Mouse (Mus musculus): ENCODE measurements at regions not wholly inside any gene's neighbourhood (a gene's known extent, or its start where the extent isn't known, plus 50 kb on each side); places are given as distances from the start of the nearest gene placed in this dataset.

DNA sequence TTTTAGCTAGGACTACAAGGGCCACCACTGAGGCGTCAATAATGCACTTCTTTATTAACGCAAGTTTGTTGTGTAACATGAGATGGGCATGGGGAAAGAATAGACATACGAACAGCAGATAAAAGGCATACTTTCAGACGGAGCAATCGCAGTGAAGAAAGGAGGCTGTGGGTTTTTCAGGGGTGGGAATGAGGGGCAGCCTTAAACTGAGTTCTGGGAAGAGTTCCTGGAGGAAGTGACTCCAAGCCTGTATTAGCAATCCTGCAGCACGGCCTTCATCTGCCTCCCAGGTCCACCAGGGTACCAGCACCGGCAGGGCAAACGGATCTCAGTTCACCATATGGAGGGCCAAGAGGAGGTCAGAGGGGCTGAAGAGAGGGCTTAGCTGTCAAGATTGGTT, 94.6 kb downstream of the Stk35 start:
- ATAC-seq (ENCODE audit: insufficient read depth) (no peak), DNase-seq (ENCODE audit: low read depth in 3 of 3, low spot score in 3 of 3) (no peak)
- Histone ChIP-seq H3K27ac (no peak overlapping the region), H3K4me1 (replicated peaks; ENCODE audit: control insufficient read depth in 2 of 2, insufficient read depth in 2 of 2, low read length in 1 of 2) (no peaks in the 10 kb centered on the region), H3K36me3 (replicated peaks; ENCODE audit: control insufficient read depth, insufficient read depth, low read depth) (no peaks in the 10 kb centered on the region), H3K27me3 (ENCODE audit: control insufficient read depth, insufficient read depth, low read length) (no peaks in the 10 kb centered on the region), H3K4me3 (ENCODE audit: insufficient read depth in 1 of 2, low read depth in 2 of 2, low read length in 2 of 2) (no peak overlapping the region), H3K4me2 (ENCODE audit: low read depth) (no peak overlapping the region), H3K9ac (replicated peaks) (no peak overlapping the region), H3K9me3 (ENCODE audit: control insufficient read depth, low read length) (no peaks in the 10 kb centered on the region)
- 44% methylated on average over 8 of the region's 8 CpGs for WGBS (ENCODE audit: insufficient replicate concordance)
- TF ChIP-seq EP300 (IDR thresholded peaks at IDR 0.05; ENCODE audit: low read depth) (no peak), CTCF (IDR thresholded peaks at IDR 0.05; ENCODE audit: low read depth) (no peak)

GRCm38 (mm10) chr2:129895369-129895768, 95.1 kb downstream of the Stk35 start:
- WGBS (ENCODE audit: insufficient replicate concordance): 26% methylated on average over 6 of the region's 6 CpGs
- Histone ChIP-seq H3K4me1 (replicated peaks; ENCODE audit: control insufficient read depth in 2 of 2, insufficient read depth in 2 of 2, low read length in 1 of 2) (no peaks in the 10 kb centered on the region), H3K9ac (replicated peaks) (no peak overlapping the region), H3K36me3 (replicated peaks; ENCODE audit: control insufficient read depth, insufficient read depth, low read depth) (no peaks in the 10 kb centered on the region), H3K4me2 (ENCODE audit: low read depth) (no peak overlapping the region), H3K27me3 (ENCODE audit: control insufficient read depth, insufficient read depth, low read length) (no peaks in the 10 kb centered on the region), H3K27ac (no peak overlapping the region), H3K4me3 (ENCODE audit: insufficient read depth in 1 of 2, low read depth in 2 of 2, low read length in 2 of 2) (no peak overlapping the region), H3K9me3 (ENCODE audit: control insufficient read depth, low read length) (no peaks in the 10 kb centered on the region)
- TF ChIP-seq CTCF (IDR thresholded peaks at IDR 0.05; ENCODE audit: low read depth): no peak
- no peak for TF ChIP-seq EP300 (IDR thresholded peaks at IDR 0.05; ENCODE audit: low read depth)
- no peak for ATAC-seq (ENCODE audit: insufficient read depth)
- no peak for DNase-seq (ENCODE audit: low read depth in 3 of 3, low spot score in 3 of 3)

DNA sequence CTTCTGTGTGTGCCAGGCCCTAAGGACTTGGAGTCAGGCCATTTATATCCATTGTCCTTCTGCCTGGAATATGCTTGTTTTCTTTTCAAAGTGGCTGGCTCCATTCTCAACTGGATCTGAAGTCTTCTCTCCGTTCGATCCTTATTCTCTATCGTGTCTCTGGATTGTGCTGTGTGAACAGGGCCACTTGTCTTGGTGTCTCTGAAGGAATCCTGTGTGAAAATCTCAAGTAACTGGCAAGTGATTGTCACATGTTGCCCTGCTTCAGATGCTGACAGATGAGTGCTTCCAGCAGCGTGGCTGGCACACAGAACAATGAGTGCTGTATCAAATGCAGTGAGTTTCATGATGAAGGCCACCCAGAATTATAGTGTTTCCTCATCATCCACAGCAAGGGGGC, 96.4 kb downstream of the Stk35 start:
- ATAC-seq (ENCODE audit: insufficient read depth) (no peak), DNase-seq (ENCODE audit: low read depth in 3 of 3, low spot score in 3 of 3) (no peak)
- H3K4me1 ChIP-seq (replicated peaks; ENCODE audit: control insufficient read depth in 2 of 2, insufficient read depth in 2 of 2, low read length in 1 of 2): no peaks in the 10 kb centered on the region
- H3K27ac ChIP-seq: no peak overlapping the region
- no peak overlapping the region for H3K9ac ChIP-seq (replicated peaks)
- no peak for TF ChIP-seq EP300 (IDR thresholded peaks at IDR 0.05; ENCODE audit: low read depth)
- no peak for TF ChIP-seq CTCF (IDR thresholded peaks at IDR 0.05; ENCODE audit: low read depth)
- H3K9me3 ChIP-seq (ENCODE audit: control insufficient read depth, low read length): no peaks in the 10 kb centered on the region
- no peaks in the 10 kb centered on the region for H3K36me3 ChIP-seq (replicated peaks; ENCODE audit: control insufficient read depth, insufficient read depth, low read depth)
- no peak overlapping the region for H3K4me3 ChIP-seq (ENCODE audit: insufficient read depth in 1 of 2, low read depth in 2 of 2, low read length in 2 of 2)
- no peaks in the 10 kb centered on the region for H3K27me3 ChIP-seq (ENCODE audit: control insufficient read depth, insufficient read depth, low read length)
- no peak overlapping the region for H3K4me2 ChIP-seq (ENCODE audit: low read depth)
- WGBS (ENCODE audit: insufficient replicate concordance): 55% methylated on average over 4 of the region's 4 CpGs

DNA sequence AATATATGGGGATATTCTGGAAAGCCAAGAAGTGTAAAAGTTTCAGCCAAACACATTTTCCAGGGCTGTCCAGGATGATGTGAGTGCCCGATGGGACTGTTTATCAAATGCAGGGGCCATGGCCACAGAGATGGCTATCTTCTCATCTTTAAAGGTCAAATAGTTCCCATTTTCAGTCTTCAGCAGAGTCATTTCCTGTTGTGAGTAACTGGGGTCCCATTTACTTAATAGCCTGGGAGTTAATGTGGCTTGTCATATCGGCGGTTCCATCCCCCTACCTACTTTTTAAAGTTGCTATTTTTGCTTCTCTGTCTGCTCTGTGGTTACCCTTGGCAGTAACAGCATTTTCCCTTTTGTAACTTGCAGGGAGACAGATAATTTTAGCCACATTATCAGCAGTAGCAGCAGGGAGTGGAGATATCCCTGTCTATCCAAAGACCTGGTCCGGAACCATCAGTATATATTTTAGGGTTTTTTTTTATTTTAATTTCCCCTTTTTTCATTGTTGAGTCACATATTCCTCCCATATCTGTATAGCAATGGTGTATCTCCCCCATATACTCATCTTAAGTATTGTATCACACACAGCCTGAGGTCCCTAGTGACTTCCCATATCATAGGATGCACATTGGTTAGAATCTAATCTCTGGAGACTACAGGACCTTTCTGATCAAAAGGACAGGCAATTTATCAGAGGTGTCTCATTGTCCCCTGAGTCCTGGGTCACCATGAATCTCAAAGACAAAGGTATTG, 103.2 kb downstream of the Stk35 start:
- Histone ChIP-seq H3K4me3 (ENCODE audit: insufficient read depth in 1 of 2, low read depth in 2 of 2, low read length in 2 of 2) (no peak overlapping the region), H3K9ac (replicated peaks) (no peak overlapping the region), H3K36me3 (replicated peaks; ENCODE audit: control insufficient read depth, insufficient read depth, low read depth) (no peaks in the 10 kb centered on the region), H3K4me2 (ENCODE audit: low read depth) (no peak overlapping the region), H3K4me1 (replicated peaks; ENCODE audit: control insufficient read depth in 2 of 2, insufficient read depth in 2 of 2, low read length in 1 of 2) (peaks cover 0 to 4% of the 10 kb centered on the region in 2 experiments; a peak in 2 of 4 replicates), H3K9me3 (ENCODE audit: control insufficient read depth, low read length) (no peaks in the 10 kb centered on the region), H3K27ac (no peak overlapping the region), H3K27me3 (ENCODE audit: control insufficient read depth, insufficient read depth, low read length) (no peaks in the 10 kb centered on the region; the same call in 1 of the 2 replicates)
- ATAC-seq (ENCODE audit: insufficient read depth) (no peak), DNase-seq (ENCODE audit: low read depth in 3 of 3, low spot score in 3 of 3) (no peak)
- no peak for TF ChIP-seq EP300 (IDR thresholded peaks at IDR 0.05; ENCODE audit: low read depth)
- TF ChIP-seq CTCF (IDR thresholded peaks at IDR 0.05; ENCODE audit: low read depth): no peak
- WGBS (ENCODE audit: insufficient replicate concordance): 9% methylated on average over 4 of the region's 4 CpGs

- Histone ChIP-seq H3K9ac (replicated peaks) (no peak overlapping the region), H3K9me3 (ENCODE audit: control insufficient read depth, low read length) (no peaks in the 10 kb centered on the region), H3K27ac (no peak overlapping the region), H3K36me3 (replicated peaks; ENCODE audit: control insufficient read depth, insufficient read depth, low read depth) (no peaks in the 10 kb centered on the region), H3K4me1 (replicated peaks; ENCODE audit: control insufficient read depth in 2 of 2, insufficient read depth in 2 of 2, low read length in 1 of 2) (peaks cover 0 to 4% of the 10 kb centered on the region in 2 experiments; a peak in 2 of 4 replicates), H3K4me2 (ENCODE audit: low read depth) (no peak overlapping the region), H3K4me3 (ENCODE audit: insufficient read depth in 1 of 2, low read depth in 2 of 2, low read length in 2 of 2) (no peak overlapping the region), H3K27me3 (ENCODE audit: control insufficient read depth, insufficient read depth, low read length) (no peaks in the 10 kb centered on the region; the same call in 1 of the 2 replicates)
- ATAC-seq (ENCODE audit: insufficient read depth) (no peak), DNase-seq (ENCODE audit: low read depth in 3 of 3, low spot score in 3 of 3) (no peak)
- WGBS (ENCODE audit: insufficient replicate concordance): 17% methylated on average over 7 of the region's 7 CpGs
- TF ChIP-seq CTCF (IDR thresholded peaks at IDR 0.05; ENCODE audit: low read depth): peak; percentile 39; the same call in 1 of the 2 replicates
- TF ChIP-seq EP300 (IDR thresholded peaks at IDR 0.05; ENCODE audit: low read depth): no peak
Measured at GRCm38 (mm10) chr2:129904753-129905152, 104.4 kb downstream of the Stk35 start.

Data from liver, embryonic 14.5 days (tissue).